Mouse (Mus musculus) testis, adult 2 months (tissue): ENCODE data around the gene Letmd1. TPM values are rescaled to one million over a fixed set of nuclear protein-coding genes. Genes with fewer than 3 reads are reported as not detected.

Experiments used
- H3K27ac ChIP-seq: fragments of 200-500 bp; 2 replicates; pipeline ENCODE4 v1.5.1; 2012; ENCODE audit warnings: low read depth, low read length; ENCODE audit not compliant: control insufficient read depth, insufficient read depth
- H3K27me3 ChIP-seq: fragments of 200-500 bp; 2 replicates; pipeline ENCODE4 v1.6.1; 2012; ENCODE audit warnings: mild to moderate bottlenecking, low read length, moderate library complexity; ENCODE audit not compliant: control insufficient read depth, insufficient read depth
- H3K36me3 ChIP-seq: fragments of 200-500 bp; 2 replicates; pipeline ENCODE4 v1.6.1; 2012; ENCODE audit warnings: mild to moderate bottlenecking, low read length; ENCODE audit not compliant: control insufficient read depth, insufficient read depth
- H3K4me1 ChIP-seq: fragments of 200-500 bp; 2 replicates; pipeline ENCODE4 v1.6.1; 2012; ENCODE audit warnings: low read length; ENCODE audit not compliant: control insufficient read depth, insufficient read depth
- H3K4me3 ChIP-seq: fragments of 200-500 bp; 2 replicates; pipeline ENCODE4 v1.5.1; 2012; ENCODE audit warnings: low read depth, mild to moderate bottlenecking, low read length, moderate library complexity, mixed read lengths; ENCODE audit not compliant: control insufficient read depth
- CTCF ChIP-seq: fragments of 200-500 bp; IDR thresholded peaks from 2 replicates; pipeline ENCODE4 v1.5.1; 2012; ENCODE audit warnings: low read depth, mild to moderate bottlenecking, inconsistent platforms, low read length, moderate library complexity; ENCODE audit not compliant: control insufficient read depth, insufficient read depth, insufficient replicate concordance
- POLR2A ChIP-seq: fragments of 200-500 bp; IDR thresholded peaks from 2 replicates; pipeline ENCODE4 v1.6.1; 2012; ENCODE audit warnings: low read depth, mild to moderate bottlenecking, inconsistent platforms, low read length, moderate library complexity; ENCODE audit not compliant: control insufficient read depth
- polyA plus RNA-seq: library from polyadenylated mRNA; depleted of rRNA; stranded (reverse); fragments of >200 nt; gene quantifications from 2 replicates; pipeline ENCODE4 v1.2.3, GENCODE M21; 2012

Gene Letmd1
- polyA plus RNA-seq, 1 experiment = 20.0 TPM

GRCm38 (mm10) chr15:100452486-100452885, 16.3 kb upstream of the Letmd1 start:
- no peak overlapping the region for H3K4me3 ChIP-seq
- no peaks in the 10 kb centered on the region for H3K27me3 ChIP-seq
- H3K4me1 ChIP-seq = peaks cover 11% of the 10 kb centered on the region
- H3K27ac ChIP-seq = no peak overlapping the region
- H3K36me3 ChIP-seq = no peaks in the 10 kb centered on the region
- TF ChIP-seq CTCF (no peak), POLR2A (no peak)

- H3K27ac ChIP-seq = no peak overlapping the region
- TF ChIP-seq POLR2A (no peak), CTCF (no peak)
- no peaks in the 10 kb centered on the region for H3K27me3 ChIP-seq
- no peak overlapping the region for H3K4me3 ChIP-seq
- H3K36me3 ChIP-seq = no peaks in the 10 kb centered on the region
- H3K4me1 ChIP-seq = peaks cover 9% of the 10 kb centered on the region
Observed at GRCm38 (mm10) chr15:100456356-100456991, 12.3 kb upstream of the Letmd1 start.

GRCm38 (mm10) chr15:100457340-100457739, 11.5 kb upstream of the Letmd1 start:
- Histone ChIP-seq H3K4me3 (no peak overlapping the region), H3K27ac (no peak overlapping the region), H3K27me3 (no peaks in the 10 kb centered on the region), H3K4me1 (peaks cover 12% of the 10 kb centered on the region), H3K36me3 (no peaks in the 10 kb centered on the region)
- peak; percentile 95 for TF ChIP-seq CTCF
- TF ChIP-seq POLR2A = no peak

GRCm38 (mm10) chr15:100458055-100458454, 10.8 kb upstream of the Letmd1 start:
- TF ChIP-seq POLR2A (no peak), CTCF (no peak)
- Histone ChIP-seq H3K36me3 (no peaks in the 10 kb centered on the region), H3K4me3 (no peak overlapping the region), H3K27ac (no peak overlapping the region), H3K4me1 (peaks cover 12% of the 10 kb centered on the region), H3K27me3 (no peaks in the 10 kb centered on the region)

GRCm38 (mm10) chr15:100460942-100461341, 7.9 kb upstream of the Letmd1 start:
- H3K4me3 ChIP-seq = no peak overlapping the region
- no peaks in the 10 kb centered on the region for H3K27me3 ChIP-seq
- TF ChIP-seq CTCF = no peak
- no peak for TF ChIP-seq POLR2A
- peaks cover 12% of the 10 kb centered on the region for H3K4me1 ChIP-seq
- H3K27ac ChIP-seq = no peak overlapping the region
- no peaks in the 10 kb centered on the region for H3K36me3 ChIP-seq

- TF ChIP-seq POLR2A (no peak), CTCF (no peak)
- Histone ChIP-seq H3K27ac (no peak overlapping the region), H3K4me1 (peaks cover 12% of the 10 kb centered on the region), H3K27me3 (no peaks in the 10 kb centered on the region), H3K36me3 (no peaks in the 10 kb centered on the region), H3K4me3 (no peak overlapping the region)
Observed at GRCm38 (mm10) chr15:100461646-100462045, 7.2 kb upstream of the Letmd1 start.

GRCm38 (mm10) chr15:100462086-100462485, 6.7 kb upstream of the Letmd1 start:
- Histone ChIP-seq H3K36me3 (no peaks in the 10 kb centered on the region), H3K27me3 (no peaks in the 10 kb centered on the region), H3K27ac (no peak overlapping the region), H3K4me3 (no peak overlapping the region), H3K4me1 (peaks cover 11% of the 10 kb centered on the region)
- no peak for TF ChIP-seq POLR2A
- no peak for TF ChIP-seq CTCF
